In the genomic region with DNA sequence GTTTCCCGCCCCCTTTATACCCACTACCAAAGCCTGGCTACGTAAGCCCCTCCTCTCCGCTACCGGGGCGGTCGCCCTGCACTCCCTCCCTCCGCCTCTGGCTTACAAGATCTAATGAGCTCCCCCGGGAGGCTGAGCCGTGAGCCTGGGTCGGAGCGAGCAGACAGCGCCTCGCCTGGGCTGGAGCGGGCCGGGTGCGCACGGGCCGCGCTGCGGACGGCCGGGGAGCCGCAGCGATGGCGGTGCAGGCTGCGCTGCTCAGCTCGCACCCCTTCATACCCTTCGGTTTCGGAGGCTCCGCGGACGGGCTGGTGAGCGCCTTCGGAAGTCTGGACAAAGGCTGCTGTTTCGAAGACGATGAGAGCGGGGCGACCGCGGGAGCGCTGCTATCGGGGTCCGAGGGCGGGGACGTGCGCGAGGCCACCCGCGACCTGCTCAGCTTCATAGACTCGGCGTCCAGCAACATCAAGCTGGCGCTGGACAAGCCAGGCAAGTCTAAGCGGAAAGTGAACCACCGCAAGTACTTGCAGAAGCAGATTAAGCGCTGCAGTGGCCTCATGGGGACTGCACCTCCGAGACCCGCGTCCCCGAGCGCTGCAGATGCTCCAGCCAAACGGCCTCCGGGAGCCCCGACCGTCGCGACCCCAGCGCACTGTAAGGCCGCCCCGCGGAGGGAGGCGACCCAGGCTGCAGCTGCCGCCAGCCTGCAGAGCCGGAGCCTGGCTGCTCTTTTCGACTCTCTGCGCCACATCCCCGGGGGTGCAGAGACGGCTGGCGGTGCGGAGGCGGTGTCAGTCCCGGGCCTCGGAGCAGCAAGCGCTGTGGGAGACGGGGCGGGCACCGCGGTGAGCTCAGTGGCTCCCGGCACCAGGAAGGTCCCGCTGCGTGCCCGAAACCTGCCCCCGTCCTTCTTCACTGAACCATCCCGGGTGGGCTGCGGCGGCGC, we compare ENCODE assay signal across 7 mouse cellular contexts. TPM values are rescaled to one million over a fixed set of nuclear protein-coding genes. Genes with fewer than 3 reads are reported as not detected.
A peak's percentile ranks its signal among the peaks of the same experiment; 100 is the strongest.
DNase-seq lines count a peak whose midpoint lies in the region; ATAC-seq lines count a peak whose summit lies in the region.

A gene (plus strand): TSS at position 81 of the 946 bp plus-strand sequence.

- H3K4me3 ChIP-seq in intestine, embryonic 16.5 days (ENCODE audit: low read length), result peak within 1 kb of the TSS; percentile 62

- WGBS in intestine, embryonic 16.5 days, result under 1% methylated on average over 95 of the region's 96 CpGs

- H3K36me3 ChIP-seq in intestine, embryonic 16.5 days (ENCODE audit: control insufficient read depth, insufficient read depth, low read length), result no peaks in the 10 kb centered on the region

- peaks cover 10% of the 10 kb centered on the region for H3K27me3 ChIP-seq in intestine, embryonic 16.5 days (replicated peaks; ENCODE audit: control insufficient read depth, insufficient read depth, low read length)

- peak within 1 kb of the TSS; percentile 63 for H3K9ac ChIP-seq in intestine, embryonic 16.5 days (ENCODE audit: low read depth, low read length)

- peak within 1 kb of the TSS; percentile 24; the same call in 1 of the 2 replicates for H3K27ac ChIP-seq in intestine, embryonic 16.5 days (ENCODE audit: low read length)

- peak; percentile 94 for ATAC-seq in intestine, embryonic 16.5 days
- ATAC-seq in megakaryocyte-erythroid progenitor cell, adult 5-6 weeks (replicated peaks; ENCODE audit: low FRiP score, low TSS enrichment, poor library complexity, severe bottlenecking), result peak; percentile 77

- peak; percentile 86 to 89 for DNase-seq in adrenal gland, postnatal 36 days
- peak; percentile 97 for DNase-seq in embryo, embryonic 11 days
- DNase-seq in gastrocnemius, postnatal 4 days (ENCODE audit: low spot score in 2 of 2), result peak; percentile 32 to 60
- DNase-seq in left cerebral cortex, postnatal 36 days (ENCODE audit: low spot score in 2 of 2), result peak; percentile 61 to 71
- peak; percentile 72 for DNase-seq in right cerebral cortex, postnatal 4 days

- H3K4me1 ChIP-seq in intestine, embryonic 16.5 days (ENCODE audit: control insufficient read depth, insufficient read depth, low read length), result 0 out of 2 replicates have a peak, but pooled peaks cover 3% of the 10 kb centered on the region

- intact Hi-C loops in left cerebral cortex, postnatal 36 days (cut with DNase I), result loop anchor here (1.0 kb wide), 1 partner anchor 73 kb away; no protein-coding TSS in a partner anchor

- no peaks in the 10 kb centered on the region for H3K9me3 ChIP-seq in intestine, embryonic 16.5 days (ENCODE audit: control insufficient read depth, low read length)

- peak within 1 kb of the TSS; percentile 93 for H3K4me2 ChIP-seq in intestine, embryonic 16.5 days (ENCODE audit: low read depth, low read length)

RNA-seq across cellular contexts. Expression of the gene that starts here (rescaled TPM):
- total RNA-seq in adrenal gland, postnatal 36 days (2021), result 1 to 10 TPM; 3.0 to 3.9 TPM
- 1 to 10 TPM; 3.9 to 4.4 TPM for total RNA-seq in gastrocnemius, postnatal 4 days (2021)
- 2.0 and 2.2 TPM in 2 replicates for polyA plus RNA-seq in intestine, embryonic 16.5 days (2015; fragmentation: Nextera tagmentation; extraction: Ambion mirVana)
- total RNA-seq in left cerebral cortex, postnatal 36 days (2021), result 10 to 100 TPM; 18.5 to 21.2 TPM
- not detected in 2 replicates for total RNA-seq in megakaryocyte-erythroid progenitor cell, adult 5-6 weeks (2014; fragmentation: Nextera tagmentation)
- total RNA-seq in megakaryocyte-erythroid progenitor cell, adult 5-6 weeks (2017), result not detected in 2 replicates

Comparison
In these comparisons a context has a peak if more than half of its experiments do, and no peak if none do; other contexts are left out.
1. Peak in every context shown above with its lines: DNase-seq, ATAC-seq, H3K4me3 ChIP-seq and H3K27ac ChIP-seq.
2. Peak in ATAC-seq in megakaryocyte-erythroid progenitor cell, adult 5-6 weeks; RNA of the gene not detected or under 1 TPM.
3. DNase-seq: peak in every context shown above with its lines; median percentile 97 in embryo, embryonic 11 days; 88 in adrenal gland, postnatal 36 days; 72 in right cerebral cortex, postnatal 4 days; 66 in left cerebral cortex, postnatal 36 days; 46 in gastrocnemius, postnatal 4 days.